Mouse (Mus musculus): ENCODE results near the gene Tnip3.

The Tnip3 gene

DNA sequence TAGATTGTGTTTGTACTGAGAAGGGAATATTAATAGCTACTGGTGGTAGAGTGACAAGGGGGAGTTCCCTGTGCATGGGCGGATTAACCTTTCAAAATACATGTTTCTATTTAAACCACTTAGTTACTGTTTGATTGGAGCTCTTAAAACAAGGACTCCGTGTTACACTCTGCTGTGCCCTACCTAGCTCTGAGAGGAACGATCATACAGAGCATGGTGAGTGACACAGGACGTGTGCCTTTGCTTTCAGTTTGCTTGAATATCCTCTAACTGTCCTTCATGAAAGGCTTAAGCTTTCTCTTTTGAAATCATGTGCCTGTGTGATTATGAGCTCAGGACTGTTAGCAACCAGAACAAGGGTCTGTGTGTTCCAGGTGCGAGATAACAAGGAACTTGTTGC is at the start of gene Tnip3:
Gene Tnip3, plus strand, starts transcription at position 122 of the 400 bp plus-strand sequence.
- DNase-seq, result no peak

DNA sequence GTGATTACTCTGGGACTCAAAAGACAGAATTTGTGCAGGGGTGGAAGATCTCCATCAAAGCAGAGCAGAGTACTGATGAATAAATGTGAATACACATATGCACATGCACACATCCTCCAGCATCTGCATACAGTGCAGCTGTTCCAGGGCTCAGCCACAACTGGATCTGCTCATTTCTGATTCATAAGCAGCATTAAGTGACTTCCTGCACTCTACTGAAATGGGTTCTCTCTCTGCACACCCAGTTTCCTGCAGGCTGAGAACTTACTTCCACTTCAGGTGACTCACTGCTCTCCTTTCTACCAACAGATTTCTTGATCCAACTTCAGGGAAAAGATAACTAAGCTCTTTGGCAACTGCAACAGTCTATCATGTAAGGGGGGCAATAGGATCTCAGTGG is 26.3 kb upstream of the Tnip3 start:
- DNase-seq, result no peak

DNA sequence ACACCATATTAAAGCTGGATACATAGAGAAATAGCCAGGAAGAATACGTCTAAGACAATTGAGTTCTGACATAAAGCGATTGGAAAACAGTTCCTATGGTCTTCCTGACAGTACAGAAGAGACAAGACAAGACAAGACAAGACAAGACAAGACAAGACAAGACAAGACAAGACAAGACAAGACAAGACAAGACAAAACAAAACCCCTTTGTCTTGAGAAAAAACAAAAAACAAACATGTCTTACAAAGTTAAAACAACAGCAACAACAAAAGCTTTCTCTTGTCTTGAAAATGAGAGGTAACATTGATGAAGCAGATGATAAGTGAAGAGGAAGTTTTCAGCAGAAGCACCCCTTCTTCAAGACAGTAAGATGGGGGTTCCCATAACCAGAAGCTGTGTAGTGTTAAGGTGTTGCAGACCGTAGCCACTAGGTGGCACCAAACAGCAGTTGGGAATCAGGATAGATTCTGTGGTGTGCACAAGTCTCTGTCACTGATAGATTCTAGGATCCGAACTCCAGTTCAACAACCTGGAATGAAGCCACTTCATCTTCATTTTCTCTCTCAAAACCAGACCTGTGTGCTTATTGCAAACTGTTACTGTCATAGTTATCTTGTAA is 15.0 kb upstream of the Tnip3 start:
- DNase-seq, result peak; percentile 80

DNA sequence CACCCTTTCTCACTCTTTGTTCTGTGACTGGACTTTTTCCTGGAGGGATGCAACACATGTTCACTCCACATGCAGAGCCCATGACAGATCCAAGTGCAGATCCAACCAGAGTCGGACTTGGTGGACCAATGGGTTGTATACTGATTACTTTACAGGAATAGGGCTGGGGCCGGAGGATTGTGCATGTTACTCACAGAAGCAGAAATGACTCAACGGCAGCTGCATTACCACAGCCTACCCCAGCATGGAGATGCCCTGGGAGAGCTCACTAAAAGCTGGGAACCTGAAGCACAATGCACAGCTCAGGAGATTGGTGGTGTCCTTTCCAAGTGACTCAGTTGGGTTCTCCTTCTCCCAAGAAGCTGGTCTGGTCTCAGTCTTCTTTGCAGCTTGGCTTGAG is 11.3 kb upstream of the Tnip3 start:
- no peak for DNase-seq

DNA sequence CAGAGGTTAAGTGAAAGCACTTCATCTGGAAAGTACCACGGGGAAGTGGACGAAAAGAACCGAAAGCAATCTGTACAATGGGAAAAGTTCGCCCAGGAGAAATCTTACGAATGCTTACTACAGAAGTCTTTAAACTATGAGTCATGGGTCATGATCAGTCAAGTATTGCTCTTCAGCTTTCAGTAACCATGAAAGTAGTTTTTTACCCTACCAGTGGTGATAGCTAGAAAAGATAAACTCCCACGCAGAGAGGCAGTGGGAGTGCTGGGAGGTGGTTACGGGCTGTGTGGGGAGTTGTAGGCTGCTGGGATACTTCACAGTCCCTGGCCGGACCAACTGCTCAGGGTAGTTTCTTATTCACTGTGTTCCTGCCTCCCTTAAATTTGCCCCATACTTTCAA is 8.4 kb upstream of the Tnip3 start:
- no peak for DNase-seq

DNA sequence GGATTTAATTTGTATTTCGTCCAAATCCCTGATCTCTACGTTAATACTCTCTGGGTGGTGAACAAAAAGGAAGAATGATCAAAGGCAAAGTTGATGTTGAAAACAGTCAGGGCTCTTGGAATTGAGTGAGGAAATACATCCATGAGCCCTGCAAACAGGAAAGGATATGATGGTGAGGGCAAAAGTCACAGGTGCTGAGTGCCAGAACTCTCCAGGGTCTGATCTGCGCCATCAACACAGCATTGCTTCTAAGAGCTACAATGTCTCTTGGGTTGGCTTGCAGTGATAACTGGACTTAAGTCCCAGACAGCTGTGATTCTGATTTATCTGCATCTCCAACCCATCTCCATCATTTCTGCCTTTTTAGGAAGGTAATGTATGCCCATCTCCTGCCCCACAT is 4.3 kb upstream of the Tnip3 start:
- no peak for DNase-seq

DNA sequence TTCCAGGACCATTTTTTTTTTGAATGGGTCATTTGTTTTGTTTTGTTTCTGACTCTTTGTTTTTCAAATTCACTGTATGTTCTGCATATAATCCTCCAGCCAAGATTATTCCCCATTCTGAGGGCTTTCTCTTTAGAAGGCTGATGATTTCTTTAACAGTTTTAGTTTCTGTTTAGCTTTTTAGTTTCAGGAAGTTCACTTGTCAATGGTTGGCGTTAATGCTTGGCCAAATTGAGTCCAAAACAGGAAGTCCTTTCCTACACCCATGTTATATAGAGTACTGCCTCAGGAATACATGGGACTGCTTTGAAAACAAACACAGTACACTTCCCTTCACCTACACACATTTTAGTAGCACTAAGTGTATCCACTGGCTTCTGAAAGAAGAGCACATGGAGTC is 2.8 kb downstream of the Tnip3 start:
- DNase-seq, result no peak

DNA sequence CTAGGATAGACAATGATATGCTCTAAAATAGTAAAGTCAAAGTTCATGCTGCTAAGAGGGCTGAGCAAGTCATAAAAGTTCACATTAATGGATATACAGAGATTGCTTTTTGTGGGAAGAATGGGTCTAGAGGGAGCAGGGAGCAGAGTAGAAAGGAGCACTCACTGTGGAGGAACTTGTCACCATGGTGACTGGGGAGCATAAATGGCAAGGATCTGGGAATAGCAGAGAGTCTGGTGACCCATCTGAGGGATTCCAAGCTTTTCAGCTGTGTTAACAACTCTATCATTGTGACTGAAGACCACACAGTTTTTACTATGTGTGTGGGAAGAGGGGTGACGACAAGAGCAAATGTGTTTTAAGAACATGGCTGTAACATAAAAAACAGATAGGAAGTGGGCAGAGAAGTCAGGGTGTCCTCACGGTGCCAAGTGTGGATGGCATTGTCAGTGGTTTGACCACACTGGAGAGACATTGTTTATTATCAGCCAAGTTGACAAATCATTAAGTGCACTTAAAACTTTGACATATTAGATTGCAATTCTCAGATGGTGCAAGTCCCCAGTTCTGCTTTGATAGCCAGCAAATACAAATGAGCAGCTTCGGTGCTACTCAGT is 6.2 kb downstream of the Tnip3 start:
- DNase-seq, result no peak

DNA sequence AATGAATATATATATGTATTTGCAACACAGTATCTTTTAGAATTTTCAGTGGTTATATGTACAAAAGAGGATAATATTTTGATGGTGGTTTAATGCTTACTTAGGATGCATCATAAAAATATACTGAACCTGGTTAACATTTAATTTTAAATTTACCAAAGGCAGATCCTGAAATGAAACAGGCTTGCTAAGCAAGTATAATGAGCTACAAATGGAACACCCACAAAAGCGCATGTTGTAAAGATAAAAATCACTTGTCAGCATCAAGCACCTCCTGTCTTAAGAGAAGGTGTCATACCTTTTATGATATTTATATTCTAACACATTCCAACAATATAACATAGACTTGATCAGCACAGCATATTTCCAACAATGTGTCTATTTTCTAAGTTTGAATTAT is 8.6 kb downstream of the Tnip3 start:
- no peak for DNase-seq

DNA sequence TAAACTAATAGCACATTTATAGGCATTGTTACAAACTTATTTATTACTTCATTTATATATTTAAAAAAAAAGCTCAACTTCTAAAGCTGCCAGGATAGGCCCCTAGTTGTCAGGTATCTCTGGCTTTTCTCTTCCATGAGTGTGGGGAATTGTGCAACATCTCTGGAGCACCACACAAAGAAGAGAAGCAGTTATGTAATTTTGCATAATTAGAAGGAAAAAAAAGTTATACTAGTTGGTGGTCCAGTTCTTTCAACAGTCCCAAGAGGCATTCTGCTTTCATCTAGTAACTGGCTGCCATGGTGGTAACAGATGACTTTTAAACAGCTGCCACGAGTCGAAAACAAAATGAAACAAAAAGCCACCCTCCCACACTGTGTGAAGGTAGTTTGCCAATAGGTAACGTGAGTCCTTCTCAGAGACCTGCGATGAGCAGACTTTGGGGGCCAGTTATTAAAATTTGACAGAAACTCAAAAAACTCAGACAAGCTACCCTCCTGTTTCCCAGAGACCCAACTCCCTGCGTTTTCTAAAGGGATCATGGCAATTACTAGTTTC is 12.3 kb downstream of the Tnip3 start:
- DNase-seq, result no peak

DNA sequence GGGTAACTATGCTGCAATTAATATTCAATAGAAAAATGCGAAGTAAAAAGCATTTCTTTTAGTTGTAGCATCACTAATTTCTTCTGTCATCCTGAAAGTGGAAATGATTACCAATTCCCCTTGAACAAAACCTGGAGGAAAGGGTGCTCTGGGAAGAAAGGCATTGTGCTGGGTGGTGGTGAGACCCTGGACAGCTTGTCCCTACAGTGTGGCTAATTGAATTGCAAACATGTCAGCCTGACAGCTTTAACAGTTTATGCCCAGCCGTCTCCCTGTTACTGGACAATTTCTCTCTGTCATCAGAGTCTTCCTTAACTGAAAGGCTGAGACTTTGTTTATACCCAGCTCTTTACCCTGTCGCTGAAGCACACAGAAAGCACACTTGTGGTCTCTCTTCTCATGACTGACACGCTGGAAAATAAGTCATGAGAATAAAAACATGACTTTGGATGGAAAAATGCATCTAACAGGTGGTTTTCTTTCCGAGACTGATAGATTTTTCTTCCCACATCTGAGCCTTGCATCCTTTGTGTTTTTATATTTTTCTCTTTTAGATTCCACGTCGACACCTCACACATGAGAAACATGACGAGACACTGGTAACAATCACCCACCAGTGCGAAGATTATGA is 13.0 kb downstream of the Tnip3 start:
- no peak for DNase-seq

DNA sequence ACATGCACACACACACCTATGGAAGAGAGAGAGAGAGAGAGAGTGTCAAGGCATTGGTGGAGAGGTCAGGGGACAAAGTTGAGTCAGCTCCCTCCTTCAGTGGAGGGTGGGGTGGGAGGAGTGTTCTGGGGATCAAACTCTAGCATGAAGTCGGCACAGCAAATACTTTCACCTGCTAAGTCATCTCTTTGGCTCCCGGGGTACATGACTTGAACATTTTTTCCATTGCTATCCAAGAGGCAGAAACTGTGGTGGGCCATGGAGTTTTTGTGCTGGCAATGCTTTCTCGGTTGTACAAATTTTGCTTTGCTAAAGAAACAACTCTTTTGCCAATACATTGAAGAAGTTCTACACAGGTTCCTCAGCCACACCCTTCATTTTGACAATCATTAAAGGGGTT is 13.8 kb downstream of the Tnip3 start:
- DNase-seq, result no peak

DNA sequence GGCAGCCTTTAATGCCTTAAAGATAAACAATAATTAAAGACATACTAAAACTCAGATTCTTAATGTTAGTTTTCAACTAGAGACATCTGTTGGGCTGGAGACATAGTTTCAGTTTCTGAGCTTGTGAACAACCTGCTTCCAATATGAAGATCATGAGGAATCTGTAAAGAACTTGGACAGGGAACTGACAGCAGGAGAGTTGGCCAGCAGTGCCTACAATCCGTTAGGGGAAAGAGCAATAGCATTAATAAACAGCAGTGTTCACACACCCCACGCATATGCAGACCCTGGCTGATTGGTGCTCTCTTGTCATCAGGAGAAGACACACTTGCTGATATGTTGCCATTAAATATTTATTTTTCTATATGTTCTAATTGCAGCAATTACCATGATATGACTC is 15.0 kb downstream of the Tnip3 start:
- no peak for DNase-seq

DNA sequence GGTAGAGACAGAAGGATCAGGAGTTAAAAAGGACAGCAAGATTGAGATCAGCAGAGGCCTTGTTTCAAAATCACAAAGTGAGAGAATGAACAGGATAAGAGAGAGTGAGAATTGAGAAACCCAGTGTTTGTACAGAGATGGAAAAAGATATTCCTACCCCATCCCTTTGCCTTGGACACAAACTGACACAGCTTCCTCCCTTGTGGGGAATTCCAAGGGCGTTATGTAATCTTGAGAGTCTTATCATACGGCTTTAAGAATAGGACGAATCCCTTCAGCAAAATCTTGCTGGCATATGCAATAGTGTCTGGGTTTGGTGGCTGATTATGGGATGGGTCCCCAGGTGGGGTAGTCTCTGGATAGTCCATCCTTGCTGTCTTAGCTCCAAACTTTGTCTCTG is 16.0 kb downstream of the Tnip3 start:
- DNase-seq, result no peak

DNA sequence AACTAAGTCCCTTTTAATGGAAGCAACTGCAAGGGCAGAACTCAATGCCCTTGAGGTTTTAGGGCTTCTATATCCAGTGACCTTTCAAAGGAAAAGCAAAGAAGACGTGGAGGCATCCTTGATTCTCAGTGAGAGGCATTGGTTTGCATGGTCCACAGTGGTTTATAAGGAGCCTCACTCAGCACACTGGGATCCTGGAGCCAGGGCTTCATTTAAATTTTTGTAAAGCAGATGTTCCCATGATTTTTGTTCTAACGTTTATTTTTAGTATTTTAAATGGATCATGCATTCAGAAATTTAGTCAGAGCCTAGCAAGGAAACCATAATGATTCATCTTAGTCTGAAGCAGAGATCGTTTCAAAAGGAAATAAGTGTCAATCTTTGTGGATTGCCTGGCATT is 17.3 kb downstream of the Tnip3 start:
- DNase-seq, result no peak

DNA sequence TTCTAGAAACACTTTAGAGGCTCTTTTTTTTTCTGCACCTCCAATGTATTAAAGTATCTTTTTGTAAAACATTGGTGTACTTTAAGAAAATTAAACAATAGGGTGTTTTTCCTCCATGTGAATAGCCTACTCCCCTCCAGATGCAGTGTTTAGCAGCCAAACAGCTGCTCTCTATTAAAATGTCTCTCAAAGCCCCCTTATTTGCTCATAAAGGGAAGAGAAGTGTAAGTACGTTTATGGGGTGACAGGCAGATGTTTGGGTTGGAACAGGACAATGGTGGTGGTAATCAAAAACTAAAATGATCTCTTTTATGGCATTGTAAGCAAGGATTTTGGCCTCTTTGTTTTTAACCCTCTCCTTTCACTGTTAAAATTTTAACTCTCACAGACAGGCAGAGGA is 17.8 kb downstream of the Tnip3 start:
- DNase-seq, result no peak

DNA sequence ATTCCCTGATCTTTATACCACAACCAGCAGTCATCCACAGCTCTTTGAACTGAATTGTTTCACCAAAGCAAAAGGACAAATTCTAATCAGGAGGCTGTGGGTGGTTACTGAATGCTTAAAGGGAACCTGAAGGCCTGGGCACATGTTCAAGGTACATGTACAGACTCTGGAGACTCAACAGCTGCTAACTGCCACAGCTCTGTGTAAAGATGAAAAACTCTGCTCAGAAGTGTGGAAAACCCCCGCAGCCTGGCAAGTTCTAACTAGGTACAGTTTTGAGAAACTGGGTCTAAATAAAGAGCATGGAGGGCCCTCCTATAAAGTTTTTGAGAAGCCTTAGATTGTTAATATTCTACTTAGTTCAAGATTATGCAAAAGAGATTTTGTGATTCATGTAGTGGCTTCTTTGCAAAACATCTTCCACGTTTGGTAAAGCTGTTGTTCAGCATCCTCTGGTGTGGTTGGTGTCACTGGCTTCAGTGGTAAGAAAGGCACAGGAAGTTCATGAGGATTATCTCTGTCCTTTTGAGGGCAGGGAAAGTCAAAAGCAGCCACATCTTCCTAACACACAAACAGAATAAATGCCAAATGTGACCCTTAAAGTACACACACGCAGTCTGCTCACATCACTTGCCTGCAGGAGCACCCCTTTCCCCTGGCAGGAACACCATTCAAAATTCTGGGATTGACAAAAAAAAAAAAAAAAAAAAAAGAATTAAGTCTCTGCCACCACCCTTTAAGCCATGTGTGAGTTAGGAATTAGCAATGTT is 39.0 kb downstream of the Tnip3 start:
- no peak for DNase-seq

DNA sequence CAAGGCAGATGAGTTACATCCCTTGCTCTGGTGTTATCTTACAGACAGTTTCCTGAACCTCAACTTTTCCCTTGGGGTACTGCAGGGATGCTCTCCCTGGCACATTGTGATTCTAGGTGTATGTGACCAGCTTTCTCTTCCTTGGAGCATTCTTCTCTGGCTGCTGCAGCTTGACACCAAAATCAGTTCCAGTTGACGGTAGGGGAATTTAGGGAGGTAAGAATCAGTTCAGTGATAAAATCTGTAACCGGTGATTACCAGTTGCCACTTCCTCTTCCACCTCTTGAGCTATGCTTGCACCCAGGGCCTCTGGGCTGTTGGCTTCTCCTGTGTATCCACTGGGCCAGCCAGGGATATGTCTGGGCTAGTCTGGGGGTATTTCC is 39.5 kb downstream of the Tnip3 start:
- no peak for DNase-seq

DNA sequence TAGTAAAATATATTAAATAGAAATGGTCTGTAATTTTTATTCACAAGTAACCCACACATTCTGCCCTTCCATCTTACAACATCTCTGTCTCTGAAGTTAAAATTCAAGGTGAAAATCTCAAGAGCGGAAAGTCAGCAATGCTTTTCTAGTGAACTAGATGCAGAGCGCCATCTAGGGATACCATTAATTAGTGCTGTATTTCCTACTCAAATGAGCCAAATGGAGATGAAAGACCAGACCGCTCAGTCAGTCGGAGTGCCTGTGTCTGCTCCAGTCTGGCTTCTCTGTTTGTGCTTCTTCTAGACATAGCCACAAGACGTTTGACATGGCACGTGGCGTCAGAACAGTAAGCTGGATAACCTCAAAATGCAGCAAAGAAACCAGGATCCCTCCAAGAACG is 44.6 kb downstream of the Tnip3 start:
- peak; percentile 83 for DNase-seq

DNA sequence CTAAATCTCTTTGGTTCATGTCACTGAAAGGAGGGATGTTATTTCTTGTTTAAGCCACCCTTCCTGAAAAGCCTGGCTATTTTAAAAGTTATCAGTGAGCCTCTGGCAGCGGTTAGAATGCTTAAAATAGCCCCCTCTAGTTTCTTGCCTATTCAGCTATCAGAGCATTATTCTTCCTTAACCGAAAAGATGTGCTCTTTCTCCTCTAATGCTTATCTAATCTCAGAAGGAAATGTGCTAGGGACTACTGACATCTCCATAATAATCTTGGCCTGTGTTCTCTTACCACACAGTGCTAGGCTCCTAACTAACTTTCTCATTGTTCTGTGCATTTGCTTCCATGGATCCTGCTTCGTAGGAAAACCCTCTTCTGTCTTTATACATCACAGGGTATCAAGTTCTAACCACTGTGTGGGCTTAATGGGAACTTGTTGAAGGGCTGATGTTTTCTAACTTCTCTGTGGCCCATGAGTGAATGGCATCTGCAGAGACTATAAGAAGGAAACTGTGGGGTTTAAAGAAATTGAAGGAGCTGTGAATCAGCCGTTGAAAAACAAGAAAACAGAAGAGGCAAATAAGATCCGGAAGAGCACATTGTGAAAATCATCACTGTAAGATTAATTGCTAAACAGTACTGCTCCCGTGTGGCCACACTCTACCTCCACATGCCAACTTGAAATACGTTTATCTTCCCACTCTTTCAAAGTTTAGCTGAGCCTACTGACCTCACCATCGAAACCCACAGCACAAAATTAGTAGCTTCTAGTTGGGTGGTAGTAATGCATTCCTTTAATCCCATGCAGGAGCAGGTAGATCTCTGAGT is 53.2 kb downstream of the Tnip3 start:
- DNase-seq, result no peak

DNA sequence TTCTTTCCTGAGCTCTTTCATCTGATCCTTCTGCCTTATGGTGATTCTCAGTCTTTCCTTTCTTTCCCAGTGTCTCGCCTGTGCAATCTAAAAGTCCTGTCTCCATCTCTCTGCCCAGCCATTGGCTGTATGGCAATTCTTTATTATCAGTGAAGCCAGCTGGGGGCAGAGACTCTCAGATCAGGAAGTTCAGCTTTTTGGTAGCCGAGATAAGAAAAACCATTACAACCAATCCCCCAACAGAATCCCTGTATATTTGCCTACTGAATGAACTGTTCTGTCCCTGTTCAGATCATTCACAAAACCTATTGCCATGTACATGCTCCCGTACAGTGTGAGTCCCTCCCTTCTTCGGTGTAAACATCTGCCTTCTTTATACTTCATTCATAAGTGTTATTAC is 57.9 kb downstream of the Tnip3 start:
- DNase-seq, result no peak

DNA sequence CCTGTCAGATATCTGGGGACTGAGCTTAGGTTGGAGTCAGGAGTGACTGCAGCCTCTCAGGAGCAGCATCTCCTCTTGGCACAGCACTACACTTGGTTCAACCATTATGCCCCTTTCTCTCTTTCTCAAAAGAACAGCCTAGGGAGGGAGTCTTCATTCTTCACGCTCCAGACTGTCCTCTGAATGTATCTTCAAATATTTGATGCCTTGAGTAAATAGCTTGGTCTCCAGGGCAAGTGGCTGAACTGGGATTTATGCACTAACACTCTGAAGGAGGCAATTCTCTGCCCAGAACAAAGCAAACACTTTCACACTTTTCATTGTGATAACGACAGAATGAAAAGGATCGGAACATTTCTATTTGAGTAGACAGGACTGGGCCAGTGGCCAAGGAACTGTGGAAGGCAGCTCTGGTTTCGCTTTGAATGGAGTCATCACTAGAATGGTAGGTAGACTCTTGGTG is 59.8 kb downstream of the Tnip3 start:
- DNase-seq, result no peak

Measured in embryo, embryonic 11 days (tissue).